Mouse (Mus musculus) testis, adult 2 months (tissue): ENCODE data around the gene Picalm.

ENCODE experiments used
- CTCF ChIP-seq: fragments of 200-500 bp; IDR thresholded peaks from 2 replicates; pipeline ENCODE4 v1.5.1; 2012; ENCODE audit warnings: low read depth, mild to moderate bottlenecking, inconsistent platforms, low read length, moderate library complexity; ENCODE audit not compliant: control insufficient read depth, insufficient read depth, insufficient replicate concordance
- POLR2A ChIP-seq: fragments of 200-500 bp; IDR thresholded peaks from 2 replicates; pipeline ENCODE4 v1.6.1; 2012; ENCODE audit warnings: low read depth, mild to moderate bottlenecking, inconsistent platforms, low read length, moderate library complexity; ENCODE audit not compliant: control insufficient read depth

- TF ChIP-seq CTCF (no peak), POLR2A (no peak)
Measured at GRCm38 (mm10) chr7:90086821-90087220, 43.2 kb upstream of the Picalm start.
